Mouse (Mus musculus): ENCODE measurements at regions not wholly inside any gene's neighbourhood (a gene's known extent, or its start where the extent isn't known, plus 50 kb on each side); places are given as distances from the start of the nearest gene placed in this dataset.

GRCm38 (mm10) chr3:133834459-133834858 lies 289.5 kb upstream of the Tet2 start:
- no peak for DNase-seq (ENCODE audit: low spot score in 2 of 2)

GRCm38 (mm10) chr3:133846301-133846700 lies 301.4 kb upstream of the Tet2 start:
- no peak for DNase-seq (ENCODE audit: low spot score in 2 of 2)

- no peak for DNase-seq (ENCODE audit: low spot score in 2 of 2)
Observed at GRCm38 (mm10) chr3:133874383-133874782, 329.4 kb upstream of the Tet2 start.

- DNase-seq (ENCODE audit: low spot score in 2 of 2) = peak; percentile 83
Observed at GRCm38 (mm10) chr3:133876439-133877072, 331.6 kb upstream of the Tet2 start.

GRCm38 (mm10) chr3:133877310-133877709 lies 332.4 kb upstream of the Tet2 start:
- DNase-seq (ENCODE audit: low spot score in 2 of 2) = peak in 1 of 2 experiments; percentile 11

- no peak for DNase-seq (ENCODE audit: low spot score in 2 of 2)
Observed at GRCm38 (mm10) chr3:133880626-133881025, 335.7 kb upstream of the Tet2 start.

- DNase-seq (ENCODE audit: low spot score in 2 of 2) = no peak
Observed at GRCm38 (mm10) chr3:133901931-133902330, 334.4 kb upstream of the Cxxc4 start.

GRCm38 (mm10) chr3:133922200-133922599 lies 314.1 kb upstream of the Cxxc4 start:
- no peak for DNase-seq (ENCODE audit: low spot score in 2 of 2)

- DNase-seq (ENCODE audit: low spot score in 2 of 2) = no peak
Observed at GRCm38 (mm10) chr3:133965322-133965721, 271.0 kb upstream of the Cxxc4 start.

GRCm38 (mm10) chr3:133968176-133968575 lies 268.1 kb upstream of the Cxxc4 start:
- no peak for DNase-seq (ENCODE audit: low spot score in 2 of 2)

GRCm38 (mm10) chr3:133972774-133973173 lies 263.5 kb upstream of the Cxxc4 start:
- DNase-seq (ENCODE audit: low spot score in 2 of 2) = no peak

GRCm38 (mm10) chr3:133987681-133988080 lies 248.6 kb upstream of the Cxxc4 start:
- no peak for DNase-seq (ENCODE audit: low spot score in 2 of 2)

- peak in 1 of 2 experiments; percentile 18 for DNase-seq (ENCODE audit: low spot score in 2 of 2)
Observed at GRCm38 (mm10) chr3:133993971-133994370, 242.3 kb upstream of the Cxxc4 start.

- DNase-seq (ENCODE audit: low spot score in 2 of 2) = no peak
Observed at GRCm38 (mm10) chr3:133999965-134000364, 236.3 kb upstream of the Cxxc4 start.

- no peak for DNase-seq (ENCODE audit: low spot score in 2 of 2)
Observed at GRCm38 (mm10) chr3:134000595-134000994, 235.7 kb upstream of the Cxxc4 start.

- no peak for DNase-seq (ENCODE audit: low spot score in 2 of 2)
Observed at GRCm38 (mm10) chr3:134014805-134015204, 221.5 kb upstream of the Cxxc4 start.

- DNase-seq (ENCODE audit: low spot score in 2 of 2) = no peak
Observed at GRCm38 (mm10) chr3:134015412-134015811, 220.9 kb upstream of the Cxxc4 start.

- peak; percentile 54 to 59 for DNase-seq (ENCODE audit: low spot score in 2 of 2)
Observed at GRCm38 (mm10) chr3:134033862-134034261, 202.4 kb upstream of the Cxxc4 start.

GRCm38 (mm10) chr3:134036310-134036934 lies 199.9 kb upstream of the Cxxc4 start:
- no peak for DNase-seq (ENCODE audit: low spot score in 2 of 2)

GRCm38 (mm10) chr3:134050649-134051048 lies 185.6 kb upstream of the Cxxc4 start:
- DNase-seq (ENCODE audit: low spot score in 2 of 2) = no peak

GRCm38 (mm10) chr3:134082461-134082860 lies 153.8 kb upstream of the Cxxc4 start:
- no peak for DNase-seq (ENCODE audit: low spot score in 2 of 2)

- DNase-seq (ENCODE audit: low spot score in 2 of 2) = peak; percentile 11 to 18
Observed at GRCm38 (mm10) chr3:134099471-134100125, 136.7 kb upstream of the Cxxc4 start.

Measured in left cerebral cortex, adult 18-20 months (tissue).